Mouse (Mus musculus): ENCODE results near the gene Tpcn1. TPM values are rescaled to one million over a fixed set of nuclear protein-coding genes. Genes with fewer than 3 reads are reported as not detected.
"Not testable (repeated sequence)": the region's sequence is repeated elsewhere in the genome, so short reads cannot be mapped to it uniquely, and the experiment has no call there.

Tpcn1 gene
- polyA plus RNA-seq, 1 experiment from 2014 or later = 14.9 TPM

DNA sequence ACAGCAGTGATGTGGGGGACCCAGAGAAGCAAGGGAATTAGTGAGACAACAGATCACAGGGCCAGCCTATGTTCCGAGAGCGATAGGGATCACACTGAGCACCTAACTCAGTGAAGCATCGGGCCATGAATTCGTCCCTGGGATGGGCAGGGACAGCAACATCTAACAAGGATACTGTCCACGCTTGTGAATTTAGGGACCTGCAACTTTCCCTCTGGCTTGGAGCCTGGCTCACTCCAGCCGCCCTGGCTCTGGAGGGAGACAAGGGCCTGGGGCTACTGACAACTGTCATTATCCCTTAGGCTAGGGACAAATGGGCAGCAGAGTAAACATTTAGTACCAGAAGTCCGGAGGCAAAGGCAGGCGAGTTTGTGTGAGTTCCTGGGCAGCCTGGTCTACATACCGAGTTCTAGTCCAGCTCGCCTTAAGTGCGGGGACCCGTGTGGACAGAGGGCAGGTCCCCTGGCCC is 85.8 kb downstream of the Tpcn1 start:
- Histone ChIP-seq H3K4me2 (ENCODE audit: low read depth) (peak overlapping the region; percentile 95), H3K4me1 (ENCODE audit: control insufficient read depth, insufficient read depth, low read length) (peaks cover 9% of the 10 kb centered on the region), H3K27me3 (ENCODE audit: control insufficient read depth, insufficient read depth, low read length) (no peaks in the 10 kb centered on the region), H3K36me3 (ENCODE audit: control insufficient read depth, insufficient read depth, low read length) (no peaks in the 10 kb centered on the region), H3K27ac (ENCODE audit: low read depth, low read length) (no peak overlapping the region), H3K4me3 (ENCODE audit: low read depth, low read length) (peak overlapping the region; percentile 67), H3K9ac (ENCODE audit: low read length) (peak overlapping the region; percentile 76), H3K9me3 (ENCODE audit: control insufficient read depth, low read length) (no peaks in the 10 kb centered on the region)
- ATAC-seq (ENCODE audit: insufficient read depth, low FRiP score, low TSS enrichment) = peak; percentile 22; the same call in 1 of the 2 replicates
- DNase-seq (ENCODE audit: low spot score) = no peak
- WGBS = 10% methylated on average over 12 of the region's 12 CpGs

DNA sequence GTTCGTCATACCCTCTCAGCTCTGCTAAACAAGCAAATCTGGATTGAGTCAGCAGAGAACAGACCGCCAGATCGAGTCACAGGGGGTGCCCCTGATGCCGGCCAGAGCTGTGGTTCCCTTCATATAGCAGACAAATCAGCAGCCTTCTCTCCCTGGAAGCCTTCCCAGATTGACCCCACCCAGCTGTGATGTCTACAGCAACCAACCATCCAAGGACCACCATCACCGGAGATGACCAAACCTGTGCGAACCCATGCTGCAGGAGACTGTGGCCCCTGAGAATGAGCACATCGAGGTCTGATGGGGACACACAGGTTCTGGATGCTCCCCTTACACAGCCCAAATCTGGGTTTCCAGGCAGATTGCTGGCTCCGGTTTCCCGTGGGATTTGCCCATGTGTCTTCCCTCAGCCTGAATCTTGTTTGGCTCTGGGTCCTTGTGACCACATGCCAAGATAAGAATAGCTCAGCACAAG is 86.3 kb downstream of the Tpcn1 start:
- ATAC-seq (ENCODE audit: insufficient read depth, low FRiP score, low TSS enrichment) (no peak), DNase-seq (ENCODE audit: low spot score) (no peak)
- 75% methylated on average over 9 of the region's 9 CpGs for WGBS
- Histone ChIP-seq H3K4me1 (ENCODE audit: control insufficient read depth, insufficient read depth, low read length) (peaks cover 9% of the 10 kb centered on the region), H3K4me3 (ENCODE audit: low read depth, low read length) (peak overlapping the region; percentile 67), H3K36me3 (ENCODE audit: control insufficient read depth, insufficient read depth, low read length) (no peaks in the 10 kb centered on the region), H3K9me3 (ENCODE audit: control insufficient read depth, low read length) (no peaks in the 10 kb centered on the region), H3K9ac (ENCODE audit: low read length) (no peak overlapping the region; the same call in 1 of the 2 replicates), H3K4me2 (ENCODE audit: low read depth) (peak overlapping the region; percentile 95), H3K27ac (ENCODE audit: low read depth, low read length) (no peak overlapping the region), H3K27me3 (ENCODE audit: control insufficient read depth, insufficient read depth, low read length) (no peaks in the 10 kb centered on the region)

DNA sequence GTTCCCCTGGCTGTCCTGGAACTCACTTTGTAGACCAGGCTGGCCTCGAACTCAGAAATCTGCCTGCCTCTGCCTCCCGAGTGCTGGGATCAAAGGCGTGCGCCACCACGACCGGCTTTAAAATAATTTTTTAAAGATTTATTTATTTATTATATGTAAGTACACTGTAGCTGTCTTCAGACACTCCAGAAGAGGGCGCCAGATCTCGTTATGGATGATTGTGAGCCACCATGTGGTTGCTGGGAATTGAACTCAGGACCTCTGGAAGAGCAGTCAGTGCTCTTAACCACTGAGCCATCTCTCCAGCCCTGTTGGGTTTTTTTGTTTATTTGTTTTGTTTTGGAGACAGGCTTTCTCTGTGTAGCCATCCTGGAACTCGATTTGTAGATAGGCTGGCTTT is 87.9 kb downstream of the Tpcn1 start:
- H3K27me3 ChIP-seq (ENCODE audit: control insufficient read depth, insufficient read depth, low read length); H3K36me3 ChIP-seq (ENCODE audit: control insufficient read depth, insufficient read depth, low read length); H3K9me3 ChIP-seq (ENCODE audit: control insufficient read depth, low read length); H3K4me1 ChIP-seq (ENCODE audit: control insufficient read depth, insufficient read depth, low read length); DNase-seq (ENCODE audit: low spot score); ATAC-seq (ENCODE audit: insufficient read depth, low FRiP score, low TSS enrichment); H3K4me3 ChIP-seq (ENCODE audit: low read depth, low read length); H3K27ac ChIP-seq (ENCODE audit: low read depth, low read length); H3K4me2 ChIP-seq (ENCODE audit: low read depth); H3K9ac ChIP-seq (ENCODE audit: low read length): not testable (repeated sequence)
- 85% methylated on average over 9 of the region's 9 CpGs for WGBS

DNA sequence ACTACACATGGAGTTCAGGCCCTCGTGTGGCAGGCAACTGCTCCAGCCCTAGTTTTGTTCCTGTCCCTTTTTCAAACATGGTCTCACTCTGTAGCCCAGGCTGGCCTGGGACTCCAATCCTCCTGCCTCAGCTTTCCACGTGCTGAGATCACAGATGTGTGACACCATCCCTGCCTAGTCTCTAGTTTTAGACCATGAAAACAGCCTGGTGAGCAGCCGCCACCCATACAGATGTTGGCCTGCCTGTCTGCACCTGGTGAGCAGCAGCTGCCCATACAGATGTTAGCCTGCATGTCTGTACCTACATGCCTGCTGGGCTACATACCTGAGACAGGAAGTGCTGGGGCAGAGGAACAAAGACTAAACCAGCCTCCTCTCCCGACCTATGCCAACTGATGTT is 89.3 kb downstream of the Tpcn1 start:
- Histone ChIP-seq H3K9me3 (ENCODE audit: control insufficient read depth, low read length) (no peaks in the 10 kb centered on the region), H3K27ac (ENCODE audit: low read depth, low read length) (no peak overlapping the region), H3K4me1 (ENCODE audit: control insufficient read depth, insufficient read depth, low read length) (peaks cover 9% of the 10 kb centered on the region), H3K4me3 (ENCODE audit: low read depth, low read length) (no peak overlapping the region), H3K36me3 (ENCODE audit: control insufficient read depth, insufficient read depth, low read length) (no peaks in the 10 kb centered on the region), H3K9ac (ENCODE audit: low read length) (no peak overlapping the region), H3K27me3 (ENCODE audit: control insufficient read depth, insufficient read depth, low read length) (no peaks in the 10 kb centered on the region), H3K4me2 (ENCODE audit: low read depth) (no peak overlapping the region)
- DNase-seq (ENCODE audit: low spot score) (no peak), ATAC-seq (ENCODE audit: insufficient read depth, low FRiP score, low TSS enrichment) (no peak)
- WGBS = 88% methylated on average over 4 of the region's 4 CpGs

GRCm38 (mm10) chr5:120497071-120497470 is 91.4 kb downstream of the Tpcn1 start:
- no peak overlapping the region for H3K4me2 ChIP-seq (ENCODE audit: low read depth)
- DNase-seq (ENCODE audit: low spot score) (no peak), ATAC-seq (ENCODE audit: insufficient read depth, low FRiP score, low TSS enrichment) (no peak)
- no peak overlapping the region for H3K4me3 ChIP-seq (ENCODE audit: low read depth, low read length)
- no peak overlapping the region for H3K27ac ChIP-seq (ENCODE audit: low read depth, low read length)
- no peak overlapping the region for H3K9ac ChIP-seq (ENCODE audit: low read length)
- H3K9me3 ChIP-seq (ENCODE audit: control insufficient read depth, low read length) = no peaks in the 10 kb centered on the region
- 0 out of 2 replicates have a peak, but pooled peaks cover 3% of the 10 kb centered on the region for H3K36me3 ChIP-seq (ENCODE audit: control insufficient read depth, insufficient read depth, low read length)
- H3K27me3 ChIP-seq (ENCODE audit: control insufficient read depth, insufficient read depth, low read length) = no peaks in the 10 kb centered on the region
- peaks cover under 1% of the 10 kb centered on the region; the same call in 1 of the 2 replicates for H3K4me1 ChIP-seq (ENCODE audit: control insufficient read depth, insufficient read depth, low read length)
- WGBS = 91% methylated on average over 3 of the region's 3 CpGs

- 91% methylated on average over 13 of the region's 13 CpGs for WGBS
- Histone ChIP-seq H3K36me3 (ENCODE audit: control insufficient read depth, insufficient read depth, low read length) (0 out of 2 replicates have a peak, but pooled peaks cover 3% of the 10 kb centered on the region), H3K9ac (ENCODE audit: low read length) (no peak overlapping the region), H3K27me3 (ENCODE audit: control insufficient read depth, insufficient read depth, low read length) (no peaks in the 10 kb centered on the region), H3K4me1 (ENCODE audit: control insufficient read depth, insufficient read depth, low read length) (no peaks in the 10 kb centered on the region), H3K4me2 (ENCODE audit: low read depth) (no peak overlapping the region), H3K4me3 (ENCODE audit: low read depth, low read length) (no peak overlapping the region), H3K27ac (ENCODE audit: low read depth, low read length) (no peak overlapping the region), H3K9me3 (ENCODE audit: control insufficient read depth, low read length) (no peaks in the 10 kb centered on the region)
- ATAC-seq (ENCODE audit: insufficient read depth, low FRiP score, low TSS enrichment) = no peak
- no peak for DNase-seq (ENCODE audit: low spot score)
Measured at GRCm38 (mm10) chr5:120495703-120496226, 92.7 kb downstream of the Tpcn1 start.

- WGBS = 82% methylated on average over 10 of the region's 10 CpGs
- no peak overlapping the region for H3K4me3 ChIP-seq (ENCODE audit: low read depth, low read length)
- no peak overlapping the region for H3K27ac ChIP-seq (ENCODE audit: low read depth, low read length)
- no peaks in the 10 kb centered on the region for H3K4me1 ChIP-seq (ENCODE audit: control insufficient read depth, insufficient read depth, low read length)
- no peaks in the 10 kb centered on the region for H3K27me3 ChIP-seq (ENCODE audit: control insufficient read depth, insufficient read depth, low read length)
- no peak overlapping the region for H3K9ac ChIP-seq (ENCODE audit: low read length)
- DNase-seq (ENCODE audit: low spot score) = no peak
- no peaks in the 10 kb centered on the region for H3K9me3 ChIP-seq (ENCODE audit: control insufficient read depth, low read length)
- H3K36me3 ChIP-seq (ENCODE audit: control insufficient read depth, insufficient read depth, low read length) = 0 out of 2 replicates have a peak, but pooled peaks cover 3% of the 10 kb centered on the region
- H3K4me2 ChIP-seq (ENCODE audit: low read depth) = no peak overlapping the region
- no peak for ATAC-seq (ENCODE audit: insufficient read depth, low FRiP score, low TSS enrichment)
Measured at GRCm38 (mm10) chr5:120495064-120495702, 93.3 kb downstream of the Tpcn1 start.

DNA sequence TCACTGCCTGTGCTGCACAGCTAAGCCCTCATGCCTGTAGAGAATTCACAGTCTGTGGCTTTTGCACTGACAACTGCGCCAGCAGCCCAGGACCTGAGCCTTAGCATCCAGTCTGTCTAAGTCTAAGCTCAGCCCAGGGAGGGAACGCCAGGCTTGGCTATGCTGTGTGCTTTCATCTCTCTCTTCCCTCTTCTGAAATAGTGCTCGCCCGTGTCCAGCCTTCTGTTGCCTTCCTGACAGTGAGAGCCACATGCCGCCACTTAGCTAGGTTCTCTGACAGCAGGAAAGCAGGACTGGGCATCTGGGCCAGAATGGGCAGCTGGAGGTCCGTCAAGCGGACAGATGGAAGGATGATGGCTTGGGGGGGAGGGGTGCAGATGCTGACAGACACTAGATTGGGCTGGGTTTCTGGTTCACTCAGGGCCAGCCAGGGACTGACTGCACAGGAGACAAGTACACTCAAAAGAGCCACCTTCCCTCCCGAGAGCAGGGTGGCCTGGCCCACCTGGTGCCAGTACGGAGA is 94.5 kb downstream of the Tpcn1 start:
- DNase-seq (ENCODE audit: low spot score) = no peak
- H3K4me1 ChIP-seq (ENCODE audit: control insufficient read depth, insufficient read depth, low read length) = no peaks in the 10 kb centered on the region
- no peaks in the 10 kb centered on the region for H3K9me3 ChIP-seq (ENCODE audit: control insufficient read depth, low read length)
- no peak overlapping the region for H3K4me3 ChIP-seq (ENCODE audit: low read depth, low read length)
- H3K27me3 ChIP-seq (ENCODE audit: control insufficient read depth, insufficient read depth, low read length) = no peaks in the 10 kb centered on the region
- H3K36me3 ChIP-seq (ENCODE audit: control insufficient read depth, insufficient read depth, low read length) = 0 out of 2 replicates have a peak, but pooled peaks cover 3% of the 10 kb centered on the region
- ATAC-seq (ENCODE audit: insufficient read depth, low FRiP score, low TSS enrichment) = no peak
- no peak overlapping the region for H3K4me2 ChIP-seq (ENCODE audit: low read depth)
- no peak overlapping the region for H3K27ac ChIP-seq (ENCODE audit: low read depth, low read length)
- 80% methylated on average over 9 of the region's 9 CpGs for WGBS
- H3K9ac ChIP-seq (ENCODE audit: low read length) = no peak overlapping the region

DNA sequence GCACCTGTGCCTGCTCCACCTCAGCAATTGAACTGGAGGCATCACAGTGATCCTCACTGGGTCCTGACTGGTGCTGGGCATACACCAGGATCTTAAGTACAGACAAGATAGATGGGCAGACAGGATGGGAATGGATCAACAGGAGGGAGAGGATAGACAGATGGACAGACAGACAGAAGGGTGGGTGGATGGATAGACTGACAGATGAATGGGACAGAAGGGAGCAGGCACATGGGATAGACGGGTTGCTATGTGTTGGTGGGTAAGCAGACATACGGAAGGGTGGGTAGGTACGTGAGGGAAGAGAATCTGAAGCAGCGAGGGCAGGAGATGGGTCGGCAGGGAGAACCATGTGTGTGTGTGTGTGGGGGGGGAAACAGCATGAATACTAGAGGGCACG is 95.0 kb downstream of the Tpcn1 start:
- Histone ChIP-seq H3K4me3 (ENCODE audit: low read depth, low read length) (no peak overlapping the region), H3K36me3 (ENCODE audit: control insufficient read depth, insufficient read depth, low read length) (0 out of 2 replicates have a peak, but pooled peaks cover 3% of the 10 kb centered on the region), H3K4me2 (ENCODE audit: low read depth) (no peak overlapping the region), H3K9ac (ENCODE audit: low read length) (no peak overlapping the region), H3K9me3 (ENCODE audit: control insufficient read depth, low read length) (no peaks in the 10 kb centered on the region), H3K4me1 (ENCODE audit: control insufficient read depth, insufficient read depth, low read length) (no peaks in the 10 kb centered on the region), H3K27me3 (ENCODE audit: control insufficient read depth, insufficient read depth, low read length) (no peaks in the 10 kb centered on the region), H3K27ac (ENCODE audit: low read depth, low read length) (no peak overlapping the region)
- 85% methylated on average over 6 of the region's 6 CpGs for WGBS
- DNase-seq (ENCODE audit: low spot score) = no peak
- no peak for ATAC-seq (ENCODE audit: insufficient read depth, low FRiP score, low TSS enrichment)
